Mouse (Mus musculus): ENCODE data around the gene Adcy2.

GRCm38 (mm10) chr13:68607652-68608405, 391.5 kb downstream of the Adcy2 start:
- TF ChIP-seq USF2 (IDR thresholded peaks at IDR 0.05; ENCODE audit: borderline replicate concordance in 1 of 2, insufficient read depth in 1 of 2, low read depth in 1 of 2, low read length in 2 of 2): no peak
- TF ChIP-seq POLR2A (IDR thresholded peaks at IDR 0.05; ENCODE audit: control insufficient read depth in 1 of 2, insufficient read depth in 1 of 2, low read depth in 1 of 2, low read length in 2 of 2, poor library complexity in 1 of 2): no peak

Measured in MEL (cell line).